Mouse (Mus musculus) regulatory T cell (primary cell): ENCODE data around the gene Baz1b.

Source experiments
- in situ Hi-C: fragments of 300-600 bp; cut with MboI, MseI; formaldehyde crosslinking; loops from one replicate; pipeline ENCODE4 v1.15.1; 2025; ENCODE audit warnings: high pct_unique_total_duplicates

Gene Baz1b

GRCm38 (mm10) chr5:135178996-135179395 is 8.1 kb upstream of the Baz1b start:
- in situ Hi-C loops, result loop anchor here (10.0 kb wide), 1 partner anchor 46 kb away; no protein-coding TSS in a partner anchor

- in situ Hi-C loops, result loop anchor here (10.0 kb wide), 1 partner anchor 45 kb away; no protein-coding TSS in a partner anchor
These were observed 7.4 kb upstream of the Baz1b start for GRCm38 (mm10) chr5:135179616-135180015.

- in situ Hi-C loops, result no loop called here
These were observed 6.3 kb upstream of the Baz1b start for GRCm38 (mm10) chr5:135180796-135181195.

- in situ Hi-C loops, result no loop called here
These were observed 5.3 kb upstream of the Baz1b start for GRCm38 (mm10) chr5:135181776-135182175.

- in situ Hi-C loops, result no loop called here
These were observed 3.8 kb upstream of the Baz1b start for GRCm38 (mm10) chr5:135183131-135183861.

GRCm38 (mm10) chr5:135185016-135185415 is 2.0 kb upstream of the Baz1b start:
- in situ Hi-C loops, result no loop called here

- in situ Hi-C loops, result no loop called here
These were observed 1.5 kb upstream of the Baz1b start for GRCm38 (mm10) chr5:135185596-135185995.

GRCm38 (mm10) chr5:135186231-135186620 is 838 bp upstream of the Baz1b start:
- in situ Hi-C loops, result no loop called here

- in situ Hi-C loops, result no loop called here
These were observed 517 bp downstream of the Baz1b start for GRCm38 (mm10) chr5:135187349-135188213.

- in situ Hi-C loops, result no loop called here
These were observed 1.1 kb downstream of the Baz1b start for GRCm38 (mm10) chr5:135188214-135188554.

GRCm38 (mm10) chr5:135189281-135190022 is 2.4 kb downstream of the Baz1b start:
- in situ Hi-C loops, result no loop called here

- in situ Hi-C loops, result no loop called here
These were observed 4.6 kb downstream of the Baz1b start for GRCm38 (mm10) chr5:135191620-135192019.

GRCm38 (mm10) chr5:135192431-135192830 is 5.4 kb downstream of the Baz1b start:
- in situ Hi-C loops, result no loop called here

GRCm38 (mm10) chr5:135196367-135196766 is 9.3 kb downstream of the Baz1b start:
- in situ Hi-C loops, result no loop called here

GRCm38 (mm10) chr5:135202763-135203162 is 15.7 kb downstream of the Baz1b start:
- in situ Hi-C loops, result no loop called here

GRCm38 (mm10) chr5:135208197-135208596 is 21.1 kb downstream of the Baz1b start:
- in situ Hi-C loops, result no loop called here

GRCm38 (mm10) chr5:135216871-135217270 is 29.8 kb downstream of the Baz1b start:
- in situ Hi-C loops, result no loop called here

- in situ Hi-C loops, result loop anchor here (10.0 kb wide), 1 partner anchor 46 kb away; no protein-coding TSS in a partner anchor
These were observed 33.9 kb downstream of the Baz1b start for GRCm38 (mm10) chr5:135220941-135221340.

- in situ Hi-C loops, result loop anchor here (10.0 kb wide), 1 partner anchor 47 kb away; no protein-coding TSS in a partner anchor
These were observed 35.0 kb downstream of the Baz1b start for GRCm38 (mm10) chr5:135222066-135222465.

GRCm38 (mm10) chr5:135224169-135224568 is 37.1 kb downstream of the Baz1b start:
- in situ Hi-C loops, result loop anchor here (10.0 kb wide), 1 partner anchor 49 kb away; no protein-coding TSS in a partner anchor

- in situ Hi-C loops, result loop anchor here (10.0 kb wide), 1 partner anchor 51 kb away; no protein-coding TSS in a partner anchor
These were observed 38.8 kb downstream of the Baz1b start for GRCm38 (mm10) chr5:135225879-135226278.

GRCm38 (mm10) chr5:135230186-135230585 is 43.1 kb downstream of the Baz1b start:
- in situ Hi-C loops, result no loop called here
